Mouse (Mus musculus) ovary, postnatal 36 days (tissue): Measurements from ENCODE around the gene Aph1c.
"Not testable (repeated sequence)": the region's sequence is repeated elsewhere in the genome, so short reads cannot be mapped to it uniquely, and the experiment has no call there.

Experiments used
- DNase-seq: peaks from one replicate; pipeline ENCODE4 v3.0.0; 2022; ENCODE audit warnings: low spot score, mixed read lengths

The Aph1c gene

GRCm38 (mm10) chr9:66834318-66835096 lies at the start of gene Aph1c:
Aph1c (minus strand) TSS chr9:66834726.
- DNase-seq = peak; percentile 98

- no peak for DNase-seq
These were observed 49.0 kb upstream of the Aph1c start for GRCm38 (mm10) chr9:66883500-66883899.

GRCm38 (mm10) chr9:66882406-66882821 lies 47.9 kb upstream of the Aph1c start:
- no peak for DNase-seq

GRCm38 (mm10) chr9:66881858-66882257 lies 47.3 kb upstream of the Aph1c start:
- no peak for DNase-seq

- DNase-seq = no peak
These were observed 46.2 kb upstream of the Aph1c start for GRCm38 (mm10) chr9:66880752-66881151.

- no peak for DNase-seq
These were observed 45.0 kb upstream of the Aph1c start for GRCm38 (mm10) chr9:66879486-66879885.

GRCm38 (mm10) chr9:66878899-66879298 lies 44.4 kb upstream of the Aph1c start:
- DNase-seq = no peak

GRCm38 (mm10) chr9:66876577-66876976 lies 42.1 kb upstream of the Aph1c start:
- no peak for DNase-seq

- DNase-seq = no peak
These were observed 39.8 kb upstream of the Aph1c start for GRCm38 (mm10) chr9:66874297-66874696.

- DNase-seq = no peak
These were observed 39.0 kb upstream of the Aph1c start for GRCm38 (mm10) chr9:66873531-66873930.

GRCm38 (mm10) chr9:66873009-66873408 lies 38.5 kb upstream of the Aph1c start:
- not testable (repeated sequence) for DNase-seq

GRCm38 (mm10) chr9:66872015-66872727 lies 37.6 kb upstream of the Aph1c start:
- peak; percentile 54 for DNase-seq

- no peak for DNase-seq
These were observed 30.2 kb upstream of the Aph1c start for GRCm38 (mm10) chr9:66864708-66865107.

- no peak for DNase-seq
These were observed 28.9 kb upstream of the Aph1c start for GRCm38 (mm10) chr9:66863456-66863855.

- DNase-seq = no peak
These were observed 27.7 kb upstream of the Aph1c start for GRCm38 (mm10) chr9:66862202-66862601.

GRCm38 (mm10) chr9:66861104-66861767 lies 26.7 kb upstream of the Aph1c start:
- no peak for DNase-seq

- DNase-seq = no peak
These were observed 25.0 kb upstream of the Aph1c start for GRCm38 (mm10) chr9:66859523-66859922.

GRCm38 (mm10) chr9:66855865-66856264 lies 21.3 kb upstream of the Aph1c start:
- DNase-seq = no peak

GRCm38 (mm10) chr9:66852592-66852991 lies 18.1 kb upstream of the Aph1c start:
- no peak for DNase-seq

- no peak for DNase-seq
These were observed 16.4 kb upstream of the Aph1c start for GRCm38 (mm10) chr9:66850966-66851365.

GRCm38 (mm10) chr9:66846822-66847221 lies 12.3 kb upstream of the Aph1c start:
- no peak for DNase-seq

- no peak for DNase-seq
These were observed 563 bp upstream of the Aph1c start for GRCm38 (mm10) chr9:66835097-66835480.

GRCm38 (mm10) chr9:66833851-66834250 lies 675 bp downstream of the Aph1c start:
- no peak for DNase-seq
